Mouse (Mus musculus): ENCODE measurements around the gene Sys1. TPM values are rescaled to one million over a fixed set of nuclear protein-coding genes. Genes with fewer than 3 reads are reported as not detected.

Gene Sys1
- total RNA-seq, 2 experiments from 2014 or later, result 38.0 to 44.4 TPM

- no peak for DNase-seq (ENCODE audit: low spot score in 2 of 2)
- intact Hi-C loops (cut with DNase I), result loop anchor here (5.0 kb wide), 1 partner anchor 44 kb away; no protein-coding TSS in a partner anchor
Observed at GRCm38 (mm10) chr2:164473624-164474023, 16.9 kb downstream of the Sys1 start, which contains the start of gene Trp53tg5. Trp53tg5 (minus strand) TSS chr2:164473724.

- peak in 1 of 2 experiments; percentile 67 for DNase-seq (ENCODE audit: low spot score in 2 of 2)
- intact Hi-C loops (cut with DNase I), result no loop called here
Observed at GRCm38 (mm10) chr2:164485681-164486257, 29.0 kb downstream of the Sys1 start, which contains the start of gene Dbndd2. Dbndd2 (plus strand) TSS chr2:164486106.

- DNase-seq (ENCODE audit: low spot score in 2 of 2), result peak; percentile 82 to 86
- intact Hi-C loops (cut with DNase I), result no loop called here
Observed at GRCm38 (mm10) chr2:164486258-164487114, 29.7 kb downstream of the Sys1 start.

- intact Hi-C loops (cut with DNase I), result no loop called here
- no peak for DNase-seq (ENCODE audit: low spot score in 2 of 2)
Observed at GRCm38 (mm10) chr2:164487115-164487527, 30.4 kb downstream of the Sys1 start.

GRCm38 (mm10) chr2:164487812-164488211 lies 31.0 kb downstream of the Sys1 start:
- peak in 1 of 2 experiments; percentile 58 for DNase-seq (ENCODE audit: low spot score in 2 of 2)
- intact Hi-C loops (cut with DNase I), result no loop called here

GRCm38 (mm10) chr2:164494126-164494525 lies 37.4 kb downstream of the Sys1 start:
- intact Hi-C loops (cut with DNase I), result no loop called here
- peak in 1 of 2 experiments; percentile 18 for DNase-seq (ENCODE audit: low spot score in 2 of 2)

GRCm38 (mm10) chr2:164496331-164496730 lies 39.6 kb downstream of the Sys1 start:
- no peak for DNase-seq (ENCODE audit: low spot score in 2 of 2)
- intact Hi-C loops (cut with DNase I), result loop anchor here (2.0 kb wide), 1 partner anchor 36 kb away; the partner anchor contains the start of gene Gm20458

- DNase-seq (ENCODE audit: low spot score in 2 of 2), result peak; percentile 84 to 89
- intact Hi-C loops (cut with DNase I), result loop anchor here (2.0 kb wide), 1 partner anchor 36 kb away; the partner anchor contains the start of gene Gm20458
Observed at GRCm38 (mm10) chr2:164496847-164497690, 40.3 kb downstream of the Sys1 start, which contains the start of gene Pigt. Pigt (plus strand) TSS chr2:164497520.

- intact Hi-C loops (cut with DNase I), result loop anchor here (2.0 kb wide), 1 partner anchor 37 kb away; the partner anchor contains the start of gene Gm20458
Observed at GRCm38 (mm10) chr2:164497691-164498268, 41.0 kb downstream of the Sys1 start.

GRCm38 (mm10) chr2:164499317-164499716 lies 42.6 kb downstream of the Sys1 start:
- intact Hi-C loops (cut with DNase I), result no loop called here
- no peak for DNase-seq (ENCODE audit: low spot score in 2 of 2)

More at GRCm38 (mm10) chr2:164497691-164498268, 41.0 kb downstream of the Sys1 start:
- no peak for DNase-seq (ENCODE audit: low spot score in 2 of 2)

GRCm38 (mm10) chr2:164500511-164500910 lies 43.7 kb downstream of the Sys1 start:
- intact Hi-C loops (cut with DNase I), result no loop called here

GRCm38 (mm10) chr2:164504919-164505318 lies 48.2 kb downstream of the Sys1 start:
- DNase-seq (ENCODE audit: low spot score in 2 of 2), result no peak
- intact Hi-C loops (cut with DNase I), result no loop called here

More at GRCm38 (mm10) chr2:164500511-164500910, 43.7 kb downstream of the Sys1 start:
- no peak for DNase-seq (ENCODE audit: low spot score in 2 of 2)

- intact Hi-C loops (cut with DNase I), result no loop called here
- DNase-seq (ENCODE audit: low spot score in 2 of 2), result no peak
Observed at GRCm38 (mm10) chr2:164505619-164506347, 49.0 kb downstream of the Sys1 start.

- no peak for DNase-seq (ENCODE audit: low spot score in 2 of 2)
- intact Hi-C loops (cut with DNase I), result no loop called here
Observed at GRCm38 (mm10) chr2:164507811-164508210, 51.0 kb downstream of the Sys1 start.

GRCm38 (mm10) chr2:164510621-164511190 lies 53.9 kb downstream of the Sys1 start:
- no peak for DNase-seq (ENCODE audit: low spot score in 2 of 2)
- intact Hi-C loops (cut with DNase I), result no loop called here

GRCm38 (mm10) chr2:164512121-164512909 lies 55.6 kb downstream of the Sys1 start:
- DNase-seq (ENCODE audit: low spot score in 2 of 2), result no peak
- intact Hi-C loops (cut with DNase I), result no loop called here

GRCm38 (mm10) chr2:164513389-164513788 lies 56.6 kb downstream of the Sys1 start:
- intact Hi-C loops (cut with DNase I), result no loop called here
- no peak for DNase-seq (ENCODE audit: low spot score in 2 of 2)

Data from left cerebral cortex, postnatal 14 days (tissue).